Mouse (Mus musculus): ENCODE measurements around the gene Slc22a14.

DNA sequence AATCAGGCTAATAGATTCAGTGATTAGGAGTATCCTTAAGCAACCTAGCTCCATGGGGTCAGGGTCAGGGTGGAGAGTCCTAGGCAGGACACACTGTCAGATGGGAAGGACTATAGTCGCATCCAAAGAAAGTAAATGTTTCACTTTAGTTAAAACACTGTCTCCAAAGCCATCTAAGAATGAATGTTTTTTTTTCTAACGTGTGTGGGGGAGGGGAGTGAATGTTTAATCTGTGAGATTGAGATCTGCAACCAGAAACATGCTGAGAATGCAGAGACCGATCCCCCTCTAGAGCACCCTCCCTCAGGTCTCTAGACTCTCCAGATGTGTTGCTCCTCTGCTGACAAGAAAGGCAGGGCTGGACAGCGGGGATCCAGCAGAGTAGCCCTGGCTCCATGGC is 158.2 kb downstream of the Slc22a14 start:
- TF ChIP-seq POLR2A (IDR thresholded peaks at IDR 0.05; ENCODE audit: borderline replicate concordance, low read depth, low read length), result no peak
- TF ChIP-seq CTCF (IDR thresholded peaks at IDR 0.05; ENCODE audit: low read depth, low read length), result no peak

Measured in bone marrow macrophage, adult 2 months (primary cell).